Mouse (Mus musculus) left cerebral cortex, adult 2 months (tissue): ENCODE measurements around the gene Arhgap35. TPM values are rescaled to one million over a fixed set of nuclear protein-coding genes. Genes with fewer than 3 reads are reported as not detected.
A peak's percentile ranks its signal among the peaks of the same experiment; 100 is the strongest.

Experiments
- DNase-seq, 2 experiments: peaks; one replicate each; pipeline ENCODE4 v3.0.0; 2021 to 2022; ENCODE audit warnings: low spot score in 2 of 2, mixed read lengths in 1 of 2; ENCODE audit errors: extremely low spot score in 1 of 2
- H3K27ac ChIP-seq: fragments of 200-600 bp; 2 replicates; pipeline ENCODE4 v1.8.1; 2022
- H3K4me3 ChIP-seq: fragments of 200-600 bp; 2 replicates; pipeline ENCODE4 v1.8.1; 2022
- CTCF ChIP-seq: fragments of 200-600 bp; IDR thresholded peaks from 2 replicates; pipeline ENCODE4 v1.8.1; 2022; ENCODE audit warnings: antibody characterized with exemption, mild to moderate bottlenecking, moderate library complexity
- intact Hi-C: fragments of 180-260 bp; cut with DNase I; formaldehyde crosslinking; loops from one replicate; pipeline ENCODE4 v1.15.1; 2025
- total RNA-seq, 2 experiments: library from RNA; stranded (reverse); gene quantifications; 2 replicates each; pipeline ENCODE4 v1.2.3; 2021

Arhgap35 gene
- total RNA-seq, 2 experiments from 2014 or later, result 138 to 140 TPM

DNA sequence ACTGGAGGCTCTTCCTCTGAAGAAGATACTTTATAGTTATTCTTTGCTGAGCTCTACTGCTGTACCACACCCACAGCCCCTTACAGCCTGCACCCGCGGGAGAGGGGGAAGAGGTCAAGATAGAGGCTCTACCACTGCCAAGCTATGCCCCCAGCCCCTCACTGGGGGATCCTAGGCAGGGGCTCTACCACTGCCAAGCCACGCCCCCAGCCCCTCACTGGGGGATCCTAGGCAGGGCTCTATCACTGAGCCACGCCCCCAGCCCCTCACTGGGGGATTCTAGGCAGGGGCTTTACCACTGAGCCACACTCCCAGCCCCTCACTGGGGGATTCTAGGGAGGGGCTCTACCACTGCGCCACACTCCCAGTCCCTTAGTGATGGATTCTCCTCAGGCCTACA, 158.5 kb downstream of the Arhgap35 start:
- intact Hi-C loops, result no loop called here

DNA sequence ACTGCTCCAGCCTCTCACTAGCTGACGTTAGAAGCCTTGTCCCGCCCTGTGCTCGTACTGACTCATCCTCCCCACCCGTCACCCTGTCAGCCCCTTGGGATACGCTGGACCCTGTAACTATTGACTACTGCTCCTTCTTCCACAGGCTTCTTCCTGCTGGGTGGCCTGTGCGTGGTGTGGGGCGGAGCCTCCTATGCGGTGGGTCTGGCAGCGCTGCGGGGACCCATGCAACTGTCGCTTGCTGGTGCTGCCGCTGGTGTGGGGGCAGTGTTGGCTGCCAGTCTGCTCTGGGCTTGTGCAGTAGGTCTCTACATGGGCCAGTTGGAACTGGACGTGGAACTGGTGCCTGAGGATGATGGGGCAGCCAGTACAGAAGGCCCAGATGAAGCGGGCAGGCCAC, 159.8 kb downstream of the Arhgap35 start:
- no peak for DNase-seq
- TF ChIP-seq CTCF, result no peak
- intact Hi-C loops, result no loop called here
- Histone ChIP-seq H3K27ac (no peak overlapping the region), H3K4me3 (no peak overlapping the region)

More for the DNA sequence above, 158.5 kb downstream of the Arhgap35 start:
- TF ChIP-seq CTCF, result no peak
- no peak for DNase-seq
- H3K27ac ChIP-seq, result no peak overlapping the region
- H3K4me3 ChIP-seq, result no peak overlapping the region

DNA sequence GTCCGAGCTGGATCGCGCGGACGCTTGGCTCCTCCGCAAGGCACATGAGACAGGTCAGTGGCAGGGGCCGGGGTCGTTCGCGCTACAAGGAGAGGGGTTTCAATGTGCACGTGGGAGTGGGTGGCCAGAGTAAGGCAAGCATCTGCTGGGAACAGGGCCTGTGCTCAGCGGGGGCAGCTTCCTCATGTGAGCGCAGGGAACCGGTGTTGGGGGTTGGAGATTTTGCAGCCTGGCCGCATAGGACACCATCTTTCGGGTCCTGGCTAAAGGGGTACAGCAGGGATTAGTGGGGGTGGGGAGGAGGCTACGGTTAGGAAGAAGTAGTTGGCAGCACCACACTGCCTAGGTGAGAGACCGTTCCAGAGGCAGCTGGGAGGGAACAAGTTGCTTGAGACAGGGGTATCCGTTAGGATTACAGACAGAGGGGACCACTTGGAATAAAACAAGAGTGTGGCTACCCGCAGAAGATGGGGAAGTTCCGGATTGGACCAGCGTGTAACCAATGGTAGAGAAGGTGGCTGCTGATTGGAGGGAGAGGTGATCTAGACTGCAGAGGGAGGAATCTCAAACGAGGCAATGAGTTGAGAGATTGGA, 161.6 kb downstream of the Arhgap35 start:
- intact Hi-C loops, result no loop called here
- Histone ChIP-seq H3K4me3 (peak overlapping the region; percentile 85), H3K27ac (peak overlapping the region; percentile 76)
- peak; percentile 53 to 56 for DNase-seq
- TF ChIP-seq CTCF, result no peak

GRCm38 (mm10) chr7:16452587-16453073, 162.2 kb downstream of the Arhgap35 start, which contains the start of gene Tmem160:
Gene Tmem160, plus strand, starts transcription at chr7:16452779.
- no peak for TF ChIP-seq CTCF
- DNase-seq, result peak; percentile 80 to 86
- Histone ChIP-seq H3K4me3 (peak within 1 kb of the TSS; percentile 85), H3K27ac (peak within 1 kb of the TSS; percentile 76)
- intact Hi-C loops, result no loop called here

DNA sequence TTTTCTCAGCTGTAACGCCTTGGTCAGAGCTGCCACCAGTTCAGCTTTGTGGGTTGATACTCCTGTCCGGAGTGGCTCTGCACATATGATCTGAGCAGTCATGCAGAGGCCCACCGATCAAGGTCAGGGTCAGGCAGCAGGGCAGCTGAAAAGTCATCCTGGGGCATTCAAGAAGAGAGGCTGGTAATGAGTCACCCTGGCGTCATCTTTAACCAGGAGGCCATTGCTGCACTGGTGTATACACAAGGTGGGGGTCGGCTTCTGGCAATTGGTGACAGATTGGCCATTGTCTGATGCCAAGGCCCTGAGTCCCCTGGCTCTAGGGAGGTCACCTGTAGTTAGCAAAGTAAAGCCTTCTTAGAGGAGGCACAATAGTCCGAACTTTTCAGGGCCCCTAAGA, 163.1 kb downstream of the Arhgap35 start:
- intact Hi-C loops, result no loop called here
- TF ChIP-seq CTCF, result no peak
- no peak overlapping the region for H3K27ac ChIP-seq
- DNase-seq, result no peak
- no peak overlapping the region for H3K4me3 ChIP-seq

Other genes with a start within 250 kb of the Arhgap35 start
- 100 to 1,000 TPM; 100 to 105 TPM for gene Sae1, start 227.2 kb downstream of the Arhgap35 start, total RNA-seq
- 10 to 100 TPM; 58.3 to 58.7 TPM for gene Zc3h4, start 214.1 kb downstream of the Arhgap35 start, total RNA-seq
- gene Tmem160, start 162.2 kb downstream of the Arhgap35 start, total RNA-seq, result 10 to 100 TPM; 68.0 to 69.0 TPM
- 10 to 100 TPM; 10.2 to 11.5 TPM for gene Npas1, start 137.3 kb downstream of the Arhgap35 start, total RNA-seq
- not detected for gene Ceacam15, start 60.7 kb upstream of the Arhgap35 start, total RNA-seq
- under 1 TPM; 0.32 to 0.33 TPM for gene Ceacam9, start 106.9 kb upstream of the Arhgap35 start, total RNA-seq
- 100 to 1,000 TPM; 248 to 254 TPM for gene Ap2s1, start 123.4 kb upstream of the Arhgap35 start, total RNA-seq
- gene Slc1a5, start 166.3 kb upstream of the Arhgap35 start, total RNA-seq, result 1 to 10 TPM; 3.2 to 6.2 TPM
- 100 to 1,000 TPM; 287 to 321 TPM for gene Strn4, start 200.9 kb upstream of the Arhgap35 start, total RNA-seq
- gene Fkrp, start 201.7 kb upstream of the Arhgap35 start, total RNA-seq, result 10 to 100 TPM; 51.0 to 52.2 TPM
- gene Prkd2, start 227.9 kb upstream of the Arhgap35 start, total RNA-seq, result 10 to 100 TPM in 1 of 2 experiments, 1 to 10 TPM in 1; 6.3 to 12.0 TPM